Mouse (Mus musculus) liver, adult 2 months (tissue): ENCODE measurements around the gene Smcr8.

Experiments
- CTCF ChIP-seq: fragments of 200-500 bp; IDR thresholded peaks from 2 replicates; pipeline ENCODE4 v1.5.1; 2011; ENCODE audit warnings: low read depth, low read length, control low read depth
- POLR2A ChIP-seq: fragments of 200-500 bp; IDR thresholded peaks from 2 replicates; pipeline ENCODE4 v1.6.1; 2011; ENCODE audit warnings: low read length, control low read depth; ENCODE audit not compliant: insufficient read depth; ENCODE audit errors: extremely low read depth

GRCm38 (mm10) chr11:60810046-60810965, 33.0 kb downstream of the Smcr8 start:
- TF ChIP-seq CTCF, result no peak
- no peak for TF ChIP-seq POLR2A
